Mouse (Mus musculus) layer of hippocampus, postnatal 14 days (tissue): Measurements from ENCODE around the gene Mapk8ip2. TPM values are rescaled to one million over a fixed set of nuclear protein-coding genes. Genes with fewer than 3 reads are reported as not detected.

Experiments
- DNase-seq, 2 experiments: peaks; one replicate each; pipeline ENCODE4 v3.0.0; 2021 to 2022; ENCODE audit warnings: low spot score in 2 of 2, mixed read lengths in 1 of 2
- total RNA-seq, 2 experiments: library from RNA; stranded (reverse); gene quantifications; 2 replicates each; pipeline ENCODE4 v1.2.3; 2021

Gene Mapk8ip2
- total RNA-seq, 2 experiments from 2014 or later = 195 to 198 TPM

DNA sequence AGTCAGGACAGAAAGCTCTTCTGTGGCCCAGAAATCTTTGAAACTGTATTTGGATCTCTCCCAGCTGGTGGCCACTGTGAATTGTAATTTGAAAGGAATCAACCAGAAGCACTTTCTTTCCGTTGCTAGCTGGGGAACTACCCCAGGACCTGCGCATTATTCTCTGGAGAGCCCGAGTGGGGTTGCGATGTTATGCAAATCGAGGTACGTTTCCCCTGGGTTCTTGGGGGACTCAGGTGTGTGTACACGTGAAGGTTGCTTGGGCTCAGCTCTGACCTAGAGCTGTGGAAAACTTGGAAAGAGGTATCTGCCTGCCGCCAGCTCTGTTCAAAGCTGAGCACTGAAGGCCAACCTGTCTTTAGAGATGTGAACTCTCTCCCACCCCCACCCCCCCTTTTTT is 24.1 kb downstream of the Mapk8ip2 start:
- no peak for DNase-seq

DNA sequence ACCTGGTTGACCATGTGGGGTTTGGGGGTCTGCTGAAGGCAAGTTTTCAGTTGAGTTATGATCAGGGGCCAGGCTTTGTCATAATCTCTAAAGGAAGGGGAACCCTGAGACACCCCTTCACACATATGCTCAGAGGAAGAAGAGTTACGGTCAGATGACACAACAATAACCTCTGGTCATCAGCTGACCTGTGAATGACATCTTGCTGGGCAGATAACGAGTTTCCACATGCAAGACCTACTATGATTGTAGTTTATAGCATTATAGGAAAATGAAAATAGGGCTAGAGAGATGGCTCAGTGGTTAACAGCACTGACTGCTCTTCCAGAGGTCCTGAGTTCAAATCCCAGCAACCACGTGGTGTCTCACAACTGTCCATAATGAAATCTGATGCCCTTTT is 24.9 kb downstream of the Mapk8ip2 start:
- no peak for DNase-seq

DNA sequence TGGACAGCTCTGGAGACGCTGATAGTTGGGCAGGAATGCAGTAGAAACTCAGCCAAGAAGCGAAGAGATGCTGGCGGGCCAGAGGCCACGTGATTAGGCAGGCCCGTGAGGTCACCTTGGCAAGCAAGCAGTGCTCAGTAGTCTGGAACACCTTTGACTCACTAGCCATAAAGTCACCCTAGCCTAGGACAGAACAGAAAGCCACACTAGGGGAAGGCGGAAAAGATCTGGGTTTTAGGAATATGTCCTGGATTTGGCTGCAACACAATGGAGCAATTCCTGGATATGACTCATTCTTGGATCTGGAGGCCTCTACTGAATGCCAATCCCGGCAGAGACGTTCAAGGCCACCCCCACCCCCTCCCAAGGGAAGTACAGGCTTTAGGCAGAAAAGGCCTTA is 26.9 kb downstream of the Mapk8ip2 start:
- DNase-seq = no peak

DNA sequence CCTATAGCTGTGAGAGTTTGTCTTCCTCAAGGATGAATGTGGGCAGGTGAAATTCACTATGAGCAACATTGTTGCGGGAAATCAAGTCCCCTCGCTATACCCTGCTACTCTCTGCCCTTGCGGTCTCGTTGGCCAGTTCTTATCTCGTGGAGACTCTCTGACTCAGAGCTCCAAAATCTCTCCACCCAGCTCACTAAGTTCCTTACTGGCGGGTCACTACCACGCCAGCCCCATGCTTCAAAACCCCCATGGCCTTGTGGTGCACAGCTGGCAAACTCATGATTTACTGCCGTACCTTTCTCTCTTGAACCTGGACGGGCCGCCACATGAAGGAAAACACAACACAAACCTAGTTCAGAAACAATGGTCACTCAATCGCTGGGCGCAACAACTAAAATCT is 34.5 kb downstream of the Mapk8ip2 start:
- DNase-seq = no peak

DNA sequence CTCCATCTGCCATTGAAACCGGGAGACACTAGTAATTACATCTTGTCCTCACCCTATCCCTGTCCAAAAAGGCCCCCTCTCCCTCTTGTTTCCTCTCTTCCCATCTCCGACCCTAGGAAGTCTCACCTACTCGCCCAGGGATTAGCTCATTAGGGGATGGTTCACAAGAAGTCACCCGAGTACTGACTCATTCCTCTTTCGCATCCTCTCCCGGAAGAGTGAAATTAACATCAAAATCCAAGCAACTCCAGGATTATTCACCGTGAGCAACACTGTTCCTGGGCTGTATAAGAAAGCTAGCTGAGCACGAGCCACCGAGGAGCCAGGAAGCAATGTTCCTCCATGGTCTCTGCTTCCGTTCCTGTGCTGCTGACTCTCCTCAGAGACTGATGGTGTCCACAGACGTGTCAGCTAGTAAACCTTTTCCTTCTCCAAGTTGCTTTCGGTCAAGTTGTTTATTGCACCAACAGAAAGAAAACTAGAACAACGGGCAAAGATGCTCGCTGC is 35.0 kb downstream of the Mapk8ip2 start:
- no peak for DNase-seq

DNA sequence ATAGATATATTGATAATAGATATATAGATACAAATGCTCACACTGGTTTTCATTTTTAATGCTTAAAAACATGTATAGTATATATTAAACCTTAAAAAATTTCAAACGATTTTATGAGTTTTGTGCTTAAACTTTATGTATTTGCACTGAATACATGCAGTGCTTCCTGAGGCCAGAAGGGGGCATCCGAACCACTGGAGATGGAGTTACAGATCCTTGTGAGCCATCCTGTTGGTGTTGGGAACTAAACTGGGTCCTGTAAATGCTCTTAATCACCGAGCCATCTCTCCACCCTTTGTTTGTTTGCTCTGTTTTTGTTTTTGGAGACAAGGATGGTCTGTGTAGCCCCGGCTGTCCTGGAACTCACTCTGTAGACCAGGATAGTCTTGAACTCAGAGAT is 41.3 kb downstream of the Mapk8ip2 start:
- no peak for DNase-seq

DNA sequence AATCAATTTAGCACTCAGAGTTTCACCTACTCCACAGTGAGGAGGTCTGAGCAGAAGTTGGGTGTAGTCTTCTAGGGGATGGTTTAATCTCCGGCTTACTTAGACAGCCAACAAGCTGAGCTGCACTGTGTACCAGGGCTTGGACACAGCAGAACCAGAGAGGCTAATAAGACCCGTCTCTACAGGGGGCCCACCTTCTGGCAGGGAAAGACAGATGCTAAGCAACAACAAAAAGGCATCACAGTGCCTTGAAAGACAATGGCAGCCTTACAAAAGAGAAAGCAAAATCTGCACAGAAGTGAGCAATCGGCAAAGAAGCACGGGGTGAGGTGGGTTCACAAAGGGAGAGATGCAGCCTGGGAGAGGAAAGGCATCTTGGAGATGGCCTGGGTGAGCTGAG is 42.4 kb downstream of the Mapk8ip2 start:
- DNase-seq = no peak

DNA sequence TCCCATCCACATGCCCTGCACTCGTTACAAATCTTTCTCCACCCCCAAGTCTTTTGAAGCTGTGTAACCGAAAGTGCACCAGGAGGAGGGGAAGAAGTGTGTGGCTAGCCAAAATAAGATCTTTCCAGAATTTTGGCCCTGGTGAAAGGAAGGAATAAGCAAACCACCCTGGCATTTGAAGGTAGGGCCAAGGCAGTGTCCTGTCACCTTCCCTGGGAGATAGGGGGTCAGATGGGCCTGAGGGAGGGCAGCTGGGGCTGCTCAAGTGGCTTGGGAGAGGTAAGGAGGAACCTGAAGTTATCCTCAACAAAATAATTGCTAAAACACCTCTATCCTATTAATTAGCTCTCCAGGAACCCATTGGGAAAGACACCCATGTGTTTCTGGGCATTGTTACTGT is 43.1 kb downstream of the Mapk8ip2 start:
- no peak for DNase-seq

DNA sequence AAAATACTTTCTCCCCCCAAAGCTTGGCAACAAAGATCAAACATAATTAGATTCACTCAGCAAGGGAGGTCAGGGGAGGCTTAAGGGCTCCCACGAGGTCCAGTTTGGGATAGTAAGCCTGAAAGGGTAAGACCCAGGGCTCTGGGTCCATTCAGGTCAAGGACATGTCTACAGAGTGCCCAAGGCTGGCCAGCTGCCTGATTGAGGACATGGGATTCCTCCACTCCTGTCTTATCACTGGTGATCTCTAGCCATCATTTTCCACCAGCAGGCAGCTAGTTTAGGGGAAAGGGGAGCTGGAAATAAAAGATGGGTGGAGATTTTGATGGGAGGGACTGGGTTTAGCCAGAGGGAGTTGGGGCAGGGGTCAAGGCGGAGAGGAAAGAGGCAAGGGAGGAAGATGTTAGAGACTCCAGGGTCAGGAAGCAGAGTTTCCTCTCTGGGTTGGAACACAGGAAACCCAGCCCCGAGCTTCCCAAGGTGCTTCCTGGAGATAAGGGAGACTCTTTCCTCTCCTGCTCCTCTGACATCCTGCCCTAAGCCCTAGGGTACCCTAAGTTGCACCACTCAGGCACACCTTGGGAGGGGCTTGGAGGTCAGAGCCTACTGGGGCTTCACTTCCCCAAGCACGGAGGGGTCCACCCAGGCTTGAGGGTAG is 43.8 kb downstream of the Mapk8ip2 start:
- DNase-seq = no peak

DNA sequence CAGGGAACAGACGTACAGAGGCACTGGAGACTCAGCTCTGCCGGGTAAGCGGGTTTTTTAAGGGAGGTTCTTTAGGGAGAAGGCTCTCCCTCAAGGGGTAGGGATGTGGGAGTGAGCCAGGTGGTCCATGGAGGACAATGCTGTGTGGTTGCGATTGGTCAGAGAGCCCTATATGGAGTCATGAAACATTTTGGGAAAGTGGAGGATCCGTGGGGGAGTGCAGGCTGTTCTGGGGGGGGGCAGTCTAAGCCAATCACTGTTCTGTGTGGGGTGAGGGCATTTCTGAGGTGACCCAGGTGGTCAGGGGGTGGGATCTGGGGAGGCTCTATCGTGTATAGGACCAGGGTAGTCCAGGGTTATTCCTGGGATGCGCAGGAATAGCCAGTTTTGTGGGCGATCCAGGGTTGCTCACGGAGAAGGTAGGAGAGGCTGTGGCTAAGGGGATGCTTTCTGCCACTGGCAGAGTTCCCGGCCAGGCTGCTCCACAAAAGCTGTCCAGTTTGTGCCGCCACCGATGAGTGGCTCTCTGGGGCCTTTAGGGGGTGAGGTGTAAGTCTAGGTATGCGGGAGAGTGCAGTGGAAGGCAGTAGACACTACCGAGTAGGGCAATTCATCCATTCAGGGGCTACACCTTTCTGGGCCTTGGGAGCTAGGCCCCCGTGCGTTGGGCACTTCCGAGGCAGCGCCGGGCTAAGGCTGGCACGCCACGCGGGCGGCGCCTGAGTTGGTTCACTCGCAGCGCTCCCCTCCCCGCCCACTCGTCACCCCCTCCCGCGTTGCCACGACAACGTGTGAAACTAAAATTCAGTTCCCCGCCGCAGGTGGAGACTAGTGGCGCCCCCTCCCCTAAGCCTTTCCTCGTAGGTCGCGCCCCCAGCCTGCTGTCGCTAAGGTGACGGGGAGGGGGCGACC is 44.6 kb downstream of the Mapk8ip2 start:
- peak; percentile 76 to 86 for DNase-seq

DNA sequence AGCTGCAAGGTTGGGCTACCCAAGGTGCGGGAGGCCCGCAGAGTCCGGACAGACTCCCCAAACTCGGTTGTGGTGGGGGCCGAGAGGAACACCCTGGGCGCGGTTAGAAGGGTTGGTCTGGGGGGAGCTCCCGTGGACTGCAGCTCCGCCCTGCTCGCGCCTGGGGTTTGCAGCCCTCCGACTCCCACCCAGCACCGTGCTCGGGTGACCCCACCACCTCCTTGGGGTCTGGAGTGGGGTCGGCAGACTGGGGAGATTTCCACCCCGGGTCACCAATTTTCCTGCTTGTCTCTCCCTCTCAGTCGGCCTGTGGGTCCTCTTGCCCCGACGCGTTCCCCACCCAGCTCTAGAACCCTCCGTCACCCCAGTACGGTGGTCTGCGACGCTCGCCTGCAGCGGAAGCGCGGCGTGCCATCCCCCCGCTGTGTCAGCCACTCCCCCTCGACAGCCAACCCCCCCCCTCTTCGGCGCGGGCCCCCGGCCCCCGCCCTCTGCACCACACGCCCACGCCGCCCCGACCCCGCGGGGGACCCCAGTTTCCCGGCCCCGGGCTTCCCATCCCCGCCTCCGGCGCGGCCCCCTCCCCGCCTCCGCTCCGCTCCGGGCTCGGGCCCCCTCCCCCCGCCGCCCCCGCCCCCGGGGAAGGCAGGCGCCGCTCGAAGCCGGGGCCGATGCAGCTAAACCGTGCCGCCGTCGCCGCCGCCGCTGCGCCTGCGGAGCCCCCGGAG is 45.4 kb downstream of the Mapk8ip2 start, which contains the start of gene Shank3:
Shank3 (plus strand) TSS at position 663 of the 728 bp plus-strand sequence.
- peak in 1 of 2 experiments; percentile 28 for DNase-seq

DNA sequence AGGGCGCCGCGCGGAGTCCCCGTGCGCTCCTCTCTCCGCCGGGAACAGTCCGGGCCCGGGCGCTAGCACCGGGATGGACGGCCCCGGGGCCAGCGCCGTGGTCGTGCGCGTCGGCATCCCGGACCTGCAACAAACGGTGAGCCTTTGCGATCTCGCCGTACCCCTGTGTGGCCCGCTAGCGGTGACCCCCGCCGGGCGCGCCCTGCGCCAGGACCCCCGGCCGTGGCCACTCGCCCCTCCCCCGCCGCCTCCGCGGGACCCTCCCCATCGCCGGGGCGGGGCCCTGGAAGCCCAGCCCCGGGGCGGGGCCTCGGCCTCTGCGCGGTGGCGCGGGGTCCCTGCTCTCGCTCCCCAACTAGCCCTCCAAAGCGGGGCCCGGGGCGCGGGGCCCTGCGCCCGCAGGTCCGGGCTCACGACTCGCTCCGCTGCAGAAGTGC is 46.1 kb downstream of the Mapk8ip2 start:
- DNase-seq = peak; percentile 72 to 73

DNA sequence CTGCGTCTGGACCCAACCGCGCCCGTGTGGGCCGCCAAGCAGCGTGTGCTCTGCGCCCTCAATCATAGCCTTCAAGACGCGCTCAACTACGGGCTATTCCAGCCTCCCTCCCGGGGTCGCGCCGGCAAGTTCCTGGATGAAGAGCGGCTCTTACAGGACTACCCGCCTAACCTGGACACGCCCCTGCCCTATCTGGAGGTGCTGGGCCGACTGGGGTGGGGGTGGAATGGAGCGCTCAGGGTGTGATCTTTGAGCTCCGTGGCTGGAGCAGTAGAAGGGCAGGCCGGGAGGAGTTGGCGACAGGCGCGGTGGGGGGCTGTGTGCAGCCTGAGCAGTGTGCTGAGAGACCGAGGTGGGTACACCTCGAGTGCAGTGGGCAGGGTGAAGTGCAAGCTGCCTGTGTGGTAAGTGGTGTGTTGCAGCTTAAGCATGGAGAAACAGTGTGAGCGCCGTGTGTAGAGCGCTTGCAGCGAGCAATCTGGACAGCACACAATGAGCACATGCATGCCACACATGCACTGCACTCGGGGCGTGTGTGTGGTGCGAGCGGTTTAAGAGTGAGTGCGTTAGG is 46.6 kb downstream of the Mapk8ip2 start:
- DNase-seq = no peak

DNA sequence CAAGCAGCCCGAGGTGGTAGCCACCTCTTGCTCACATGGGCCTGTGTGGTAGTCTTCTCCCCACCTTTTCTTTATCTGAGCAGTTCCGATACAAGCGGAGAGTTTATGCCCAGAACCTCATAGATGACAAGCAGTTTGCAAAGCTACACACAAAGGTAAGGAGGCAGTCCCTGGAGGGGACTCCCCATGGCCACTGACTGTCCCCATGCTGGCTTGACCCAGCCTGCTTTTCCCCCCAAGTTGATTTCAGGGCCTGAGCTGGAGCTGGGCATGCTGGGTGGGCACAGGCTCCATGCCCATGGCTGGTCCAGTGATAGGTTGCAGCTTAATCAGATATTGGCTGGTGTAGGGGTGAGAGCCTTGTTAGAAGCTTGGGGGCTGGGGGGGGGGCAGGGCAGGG is 47.6 kb downstream of the Mapk8ip2 start:
- no peak for DNase-seq

DNA sequence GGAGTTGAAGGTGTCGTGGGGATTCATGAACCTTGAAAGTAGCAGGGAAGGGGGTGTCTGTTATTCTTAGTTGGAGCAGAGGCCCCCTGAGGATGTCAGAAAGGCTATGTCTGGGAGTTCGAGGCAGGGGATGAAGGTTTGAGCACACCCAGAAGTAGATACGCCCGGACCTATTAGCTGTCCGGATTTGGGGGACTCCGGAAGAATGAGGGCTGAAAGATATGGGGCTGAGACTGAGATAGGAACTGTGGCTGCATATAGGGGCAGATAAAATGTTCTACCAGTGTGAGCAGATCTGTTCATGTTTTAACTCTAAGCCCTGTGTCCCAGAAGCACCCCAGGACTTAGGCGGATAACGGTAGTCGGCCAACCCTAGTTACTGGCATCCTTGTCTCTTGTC is 51.1 kb downstream of the Mapk8ip2 start:
- DNase-seq = no peak

DNA sequence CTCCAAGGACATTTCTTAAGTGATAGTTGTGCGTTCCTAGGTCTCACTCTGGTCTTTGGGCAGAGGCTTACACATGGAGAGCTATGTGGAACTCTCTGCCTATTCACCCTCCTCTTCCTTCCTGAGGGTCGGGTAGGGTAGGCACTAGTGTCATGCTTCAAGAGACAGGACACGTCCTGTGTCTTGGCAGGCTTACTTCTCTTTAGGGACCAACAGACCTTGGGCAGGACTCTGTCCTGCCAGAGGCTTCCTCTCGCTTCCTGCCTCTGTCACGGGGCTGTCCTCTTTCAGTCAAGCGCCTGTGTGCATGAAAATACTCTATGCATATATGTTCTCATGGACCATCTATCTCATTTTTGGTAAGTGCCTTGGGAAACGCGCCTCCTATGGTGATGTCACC is 54.0 kb downstream of the Mapk8ip2 start:
- DNase-seq = no peak

DNA sequence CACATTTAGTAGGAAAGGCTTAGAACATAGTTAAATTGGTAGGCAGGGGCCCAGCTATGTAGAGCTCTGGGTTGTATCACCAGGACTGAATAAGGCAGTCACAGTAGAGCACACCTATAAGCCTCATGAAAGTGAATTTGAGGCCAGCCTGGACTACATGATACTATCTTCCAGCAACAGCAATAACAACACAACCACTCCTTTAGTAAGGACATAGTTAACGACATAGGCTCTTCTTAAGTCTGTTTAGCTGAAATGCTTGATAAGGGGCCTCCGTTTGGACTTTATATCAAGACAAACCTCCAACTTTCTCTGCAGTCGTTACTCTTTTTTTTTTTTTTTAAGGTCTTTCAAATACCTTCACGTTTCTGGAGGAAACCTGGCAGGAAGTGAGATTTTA is 59.0 kb downstream of the Mapk8ip2 start:
- DNase-seq = no peak
